Comparison of ENCODE assay signal across 29 mouse cellular contexts in genomic region chr5:72950252-72950651, GRCm38 (mm10). TPM values are rescaled to one million over a fixed set of nuclear protein-coding genes. Genes with fewer than 3 reads are reported as not detected.
A peak's percentile ranks its signal among the peaks of the same experiment; 100 is the strongest.
DNase-seq lines count a peak whose midpoint lies in the region; ATAC-seq and TF ChIP-seq lines count a peak whose summit lies in the region.
"Had no signal": no experiment of that assay in that cellular context is flagged by ENCODE, and none has a peak within 500 bp of the region (broad histone marks: within the 10 kb centered on the region; RNA-seq: fewer than 3 reads in every experiment).

No protein-coding gene starts in this region.

- TF ChIP-seq EP300 in stomach, postnatal 0 days (optimal IDR thresholded peaks at IDR 0.05): no peak

- ATAC-seq in granulocyte monocyte progenitor cell, adult 5-6 weeks (replicated peaks; ENCODE audit: poor library complexity, severe bottlenecking): peak; percentile 67
- peak; percentile 48 for ATAC-seq in megakaryocyte progenitor cell, adult 5-6 weeks (replicated peaks; ENCODE audit: poor library complexity)
- ATAC-seq in stomach, postnatal 0 days (ENCODE audit: low FRiP score, low TSS enrichment): no peak
- ATAC-seq: activated CD4-positive, CD25-positive, alpha-beta regulatory T cell, adult 4 months; forebrain, embryonic 14.5 days; forebrain, embryonic 16.5 days; Patski had no signal

- H3K4me3 ChIP-seq in gastrocnemius, adult 2 months: no peak overlapping the region
- no peak overlapping the region for H3K4me3 ChIP-seq in stomach, postnatal 0 days (ENCODE audit: low read depth, low read length)
- H3K4me3 ChIP-seq: embryonic facial prominence, embryonic 13.5 days; embryonic facial prominence, embryonic 15.5 days; erythroblast, embryonic 14.5 days; forebrain, embryonic 10.5 days; forebrain, embryonic 12.5 days had no signal

- peak overlapping the region; percentile 21; the same call in 1 of the 2 replicates for H3K27ac ChIP-seq in gastrocnemius, adult 2 months
- no peak overlapping the region for H3K27ac ChIP-seq in stomach, postnatal 0 days (replicated peaks)
- H3K27ac ChIP-seq: embryonic facial prominence, embryonic 13.5 days; embryonic facial prominence, embryonic 15.5 days; forebrain, embryonic 10.5 days; forebrain, embryonic 12.5 days had no signal

- no peak for DNase-seq in gastrocnemius, adult 2 months
- no peak for DNase-seq in gastrocnemius, postnatal 10 days
- no peak for DNase-seq in stomach, postnatal 0 days (ENCODE audit: low spot score)
- DNase-seq in lung, postnatal 25 days (ENCODE audit: low spot score): no peak
- DNase-seq: adrenal gland, adult 8-10 months; adrenal gland, postnatal 14 days; adrenal gland, postnatal 36 days; cerebellum, adult 18-20 months; cerebellum, adult 8-10 months; cerebellum, adult 9-11 months; cerebellum, postnatal 14 days; cerebellum, postnatal 36 days; embryo, embryonic 11 days had no signal

- WGBS in stomach, postnatal 0 days: 84% methylated on average over 2 of the region's 2 CpGs

- H3K4me1 ChIP-seq in stomach, postnatal 0 days (replicated peaks; ENCODE audit: control insufficient read depth, insufficient read depth): 0 out of 2 replicates have a peak, but pooled peaks cover 2% of the 10 kb centered on the region
- H3K4me1 ChIP-seq: embryonic facial prominence, embryonic 13.5 days; embryonic facial prominence, embryonic 15.5 days; forebrain, embryonic 10.5 days; forebrain, embryonic 12.5 days had no signal

- TF ChIP-seq CTCF in gastrocnemius, adult 2 months (IDR thresholded peaks at IDR 0.05): no peak
- no peak for TF ChIP-seq CTCF in stomach, postnatal 0 days (IDR thresholded peaks at IDR 0.05; ENCODE audit: low read depth)

- no peak overlapping the region for H3K4me2 ChIP-seq in stomach, postnatal 0 days (replicated peaks; ENCODE audit: low read depth)
- H3K4me2 ChIP-seq: embryonic facial prominence, embryonic 13.5 days; embryonic facial prominence, embryonic 15.5 days; forebrain, embryonic 12.5 days had no signal

- no peaks in the 10 kb centered on the region for H3K36me3 ChIP-seq in stomach, postnatal 0 days (ENCODE audit: control insufficient read depth, insufficient read depth, low read length)

- no peak overlapping the region for H3K9ac ChIP-seq in stomach, postnatal 0 days (ENCODE audit: low read length)
- H3K9ac ChIP-seq: embryonic facial prominence, embryonic 13.5 days; embryonic facial prominence, embryonic 15.5 days; forebrain, embryonic 12.5 days had no signal

- intact Hi-C loops in gastrocnemius, adult 2 months (cut with DNase I): no loop called here

- H3K27me3 ChIP-seq in stomach, postnatal 0 days (ENCODE audit: control insufficient read depth, insufficient read depth, low read length): no peaks in the 10 kb centered on the region
- H3K27me3 ChIP-seq: embryonic facial prominence, embryonic 13.5 days; embryonic facial prominence, embryonic 15.5 days; forebrain, embryonic 12.5 days; Patski had no signal

- H3K9me3 ChIP-seq in stomach, postnatal 0 days (ENCODE audit: control insufficient read depth, low read length): no peaks in the 10 kb centered on the region
- H3K9me3 ChIP-seq: embryonic facial prominence, embryonic 13.5 days; embryonic facial prominence, embryonic 15.5 days; forebrain, embryonic 10.5 days; forebrain, embryonic 12.5 days had no signal

RNA-seq across cellular contexts. Expression of gene Gm10135, which starts 24.2 kb away (rescaled TPM):
- not detected for total RNA-seq in gastrocnemius, adult 2 months (2021)
- not detected for total RNA-seq in gastrocnemius, postnatal 10 days (2021)
- not detected in 2 replicates for total RNA-seq in granulocyte monocyte progenitor cell, adult 5-6 weeks (2014; fragmentation: Nextera tagmentation)
- total RNA-seq in granulocyte monocyte progenitor cell, adult 5-6 weeks (2017): not detected in 2 replicates
- total RNA-seq in megakaryocyte progenitor cell, adult 5-6 weeks (2015): not detected in 2 replicates
- total RNA-seq in megakaryocyte progenitor cell, adult 5-6 weeks (2017): 1.3 and 4.6 TPM in 2 replicates
- not detected in 2 replicates for polyA plus RNA-seq in stomach, postnatal 0 days (2015; fragmentation: Nextera tagmentation; extraction: Ambion mirVana)
- total RNA-seq: adrenal gland, adult 18-20 months; adrenal gland, adult 8-10 months; adrenal gland, postnatal 14 days; adrenal gland, postnatal 36 days; common myeloid progenitor, adult 5-6 weeks; ES-E14 had no signal
- polyA plus RNA-seq: activated CD4-positive, CD25-positive, alpha-beta regulatory T cell, adult 4 months; C2C12; embryonic facial prominence, embryonic 11.5 days; embryonic facial prominence, embryonic 13.5 days; embryonic facial prominence, embryonic 15.5 days; erythroblast, embryonic 14.5 days; forebrain, embryonic 10.5 days; forebrain, embryonic 12.5 days; forebrain, embryonic 14.5 days; forebrain, embryonic 16.5 days; Patski had no signal

RNA-seq across cellular contexts. Expression of gene Slain2, which starts 36.1 kb away (rescaled TPM):
- total RNA-seq in gastrocnemius, adult 2 months (2021): 100 to 1,000 TPM; 113 TPM
- 10 to 100 TPM; 80.4 to 87.9 TPM for total RNA-seq in gastrocnemius, postnatal 10 days (2021)
- total RNA-seq in granulocyte monocyte progenitor cell, adult 5-6 weeks (2014; fragmentation: Nextera tagmentation): 44.5 and 60.4 TPM in 2 replicates
- 58.3 and 70.7 TPM in 2 replicates for total RNA-seq in granulocyte monocyte progenitor cell, adult 5-6 weeks (2017)
- 43.2 and 48.5 TPM in 2 replicates for total RNA-seq in megakaryocyte progenitor cell, adult 5-6 weeks (2015)
- total RNA-seq in megakaryocyte progenitor cell, adult 5-6 weeks (2017): 48.0 and 58.0 TPM in 2 replicates
- polyA plus RNA-seq in stomach, postnatal 0 days (2015; fragmentation: Nextera tagmentation; extraction: Ambion mirVana): 10.0 and 11.5 TPM in 2 replicates

RNA-seq across cellular contexts. Expression of gene Slc10a4, which starts 56.4 kb away (rescaled TPM):
- not detected for total RNA-seq in gastrocnemius, adult 2 months (2021)
- total RNA-seq in gastrocnemius, postnatal 10 days (2021): not detected
- not detected in 2 replicates for total RNA-seq in granulocyte monocyte progenitor cell, adult 5-6 weeks (2014; fragmentation: Nextera tagmentation)
- total RNA-seq in granulocyte monocyte progenitor cell, adult 5-6 weeks (2017): not detected in 2 replicates
- total RNA-seq in megakaryocyte progenitor cell, adult 5-6 weeks (2015): not detected in 2 replicates
- total RNA-seq in megakaryocyte progenitor cell, adult 5-6 weeks (2017): not detected in 2 replicates
- polyA plus RNA-seq in stomach, postnatal 0 days (2015; fragmentation: Nextera tagmentation; extraction: Ambion mirVana): 3.9 and 4.1 TPM in 2 replicates
- total RNA-seq: common myeloid progenitor, adult 5-6 weeks had no signal
- polyA plus RNA-seq: activated CD4-positive, CD25-positive, alpha-beta regulatory T cell, adult 4 months; C2C12; erythroblast, embryonic 14.5 days; Patski had no signal
